Comparison of ENCODE assay signal across 11 mouse cellular contexts in the genomic region with DNA sequence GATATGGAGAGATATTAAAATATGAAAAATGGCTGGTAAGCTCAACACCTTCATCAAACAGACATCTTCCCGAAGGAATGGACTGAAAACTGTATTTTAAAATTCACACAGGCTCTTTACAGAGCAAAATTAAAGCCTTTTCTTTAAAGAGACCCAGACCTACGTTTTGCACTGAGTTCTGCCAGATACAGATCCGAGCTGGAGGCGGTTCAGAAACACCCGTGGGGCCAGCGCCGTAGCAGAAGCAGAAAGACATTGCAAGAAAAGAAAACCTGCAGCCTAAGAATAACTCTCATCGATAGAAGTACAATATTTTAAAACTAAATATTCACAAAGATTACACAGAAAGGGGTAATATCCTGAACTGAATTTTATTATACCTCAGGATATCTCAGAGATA.
"Had no signal": no experiment of that assay in that cellular context is flagged by ENCODE, and none has a peak within 500 bp of the region (broad histone marks: within the 10 kb centered on the region; RNA-seq: fewer than 3 reads in every experiment).

No protein-coding gene starts in this region.

- ATAC-seq: midbrain, embryonic 15.5 days had no signal

- H3K4me2 ChIP-seq: kidney, embryonic 15.5 days; limb, embryonic 13.5 days; midbrain, embryonic 15.5 days; neural tube, embryonic 13.5 days had no signal

- H3K9me3 ChIP-seq: kidney, embryonic 15.5 days; limb, embryonic 13.5 days; midbrain, embryonic 15.5 days; neural tube, embryonic 13.5 days had no signal

- H3K9ac ChIP-seq: kidney, embryonic 15.5 days; limb, embryonic 13.5 days; liver, embryonic 14.5 days; midbrain, embryonic 15.5 days; neural tube, embryonic 13.5 days had no signal

- H3K4me3 ChIP-seq: kidney, embryonic 15.5 days; limb, embryonic 13.5 days; midbrain, embryonic 15.5 days; neural tube, embryonic 13.5 days had no signal

- H3K27me3 ChIP-seq: midbrain, embryonic 15.5 days; neural tube, embryonic 13.5 days had no signal

- DNase-seq: kidney, adult 2 months; kidney, postnatal 14 days; lung, adult 18-20 months; right cerebral cortex, postnatal 25 days; thymus, adult 18-20 months; thymus, postnatal 14 days had no signal

- H3K36me3 ChIP-seq: kidney, embryonic 15.5 days; limb, embryonic 13.5 days; midbrain, embryonic 15.5 days; neural tube, embryonic 13.5 days had no signal

- H3K4me1 ChIP-seq: kidney, embryonic 15.5 days; limb, embryonic 13.5 days; midbrain, embryonic 15.5 days; neural tube, embryonic 13.5 days had no signal

- H3K27ac ChIP-seq: kidney, embryonic 15.5 days; limb, embryonic 13.5 days; liver, embryonic 14.5 days; midbrain, embryonic 15.5 days; neural tube, embryonic 13.5 days had no signal
